In genomic region chr19:44407341-44408222, GRCm38 (mm10) we compare ENCODE assay signal across 8 mouse cellular contexts. TPM values are rescaled to one million over a fixed set of nuclear protein-coding genes. Genes with fewer than 3 reads are reported as not detected.
DNase-seq lines count a peak whose midpoint lies in the region; ATAC-seq and TF ChIP-seq lines count a peak whose summit lies in the region.

Scd1 (minus strand) TSS chr19:44407879.

- H3K9ac ChIP-seq in kidney, embryonic 15.5 days: peak within 1 kb of the TSS; percentile 43
- peak within 1 kb of the TSS; percentile 50 for H3K9ac ChIP-seq in limb, embryonic 15.5 days
- peak within 1 kb of the TSS; percentile 18; the same call in 1 of the 2 replicates for H3K9ac ChIP-seq in stomach, embryonic 14.5 days (replicated peaks; ENCODE audit: low read depth, low read length)

- H3K9me3 ChIP-seq in heart, embryonic 10.5 days: no peaks in the 10 kb centered on the region
- H3K9me3 ChIP-seq in kidney, embryonic 15.5 days (replicated peaks): no peaks in the 10 kb centered on the region
- no peaks in the 10 kb centered on the region for H3K9me3 ChIP-seq in limb, embryonic 15.5 days
- H3K9me3 ChIP-seq in stomach, embryonic 14.5 days (ENCODE audit: control insufficient read depth, low read depth, low read length): no peaks in the 10 kb centered on the region

- peak within 1 kb of the TSS; percentile 77 for H3K4me3 ChIP-seq in bone marrow macrophage, adult 2 months (ENCODE audit: insufficient read depth, low read length)
- H3K4me3 ChIP-seq in heart, embryonic 10.5 days: peak within 1 kb of the TSS; percentile 70
- peak within 1 kb of the TSS; percentile 48 for H3K4me3 ChIP-seq in kidney, embryonic 15.5 days (replicated peaks)
- peak within 1 kb of the TSS; percentile 51 for H3K4me3 ChIP-seq in limb, embryonic 15.5 days
- peak within 1 kb of the TSS; percentile 80 for H3K4me3 ChIP-seq in myocyte
- peak within 1 kb of the TSS; percentile 32 for H3K4me3 ChIP-seq in stomach, embryonic 14.5 days (ENCODE audit: low read depth, low read length)

- peaks cover 41% of the 10 kb centered on the region for H3K27me3 ChIP-seq in heart, embryonic 10.5 days (ENCODE audit: insufficient read depth, poor library complexity, severe bottlenecking)
- peaks cover 13% of the 10 kb centered on the region for H3K27me3 ChIP-seq in kidney, embryonic 15.5 days
- no peaks in the 10 kb centered on the region for H3K27me3 ChIP-seq in limb, embryonic 15.5 days
- H3K27me3 ChIP-seq in myocyte (ENCODE audit: control insufficient read depth, insufficient read depth, insufficient read length): no peaks in the 10 kb centered on the region
- H3K27me3 ChIP-seq in stomach, embryonic 14.5 days (ENCODE audit: control insufficient read depth, insufficient read depth, low read length): no peaks in the 10 kb centered on the region

- H3ac ChIP-seq in myocyte (ENCODE audit: control insufficient read depth, insufficient read length): peak within 1 kb of the TSS; percentile 50

- no peak for TF ChIP-seq CTCF in bone marrow macrophage, adult 2 months (IDR thresholded peaks at IDR 0.05; ENCODE audit: low read depth, low read length)

- H3K4me2 ChIP-seq in kidney, embryonic 15.5 days: peak within 1 kb of the TSS; percentile 87
- peak within 1 kb of the TSS; percentile 91 for H3K4me2 ChIP-seq in limb, embryonic 15.5 days
- peak within 1 kb of the TSS; percentile 91 for H3K4me2 ChIP-seq in myocyte (ENCODE audit: low read depth)
- peak within 1 kb of the TSS; percentile 69 for H3K4me2 ChIP-seq in stomach, embryonic 14.5 days (replicated peaks; ENCODE audit: low read depth, low read length)

- TF ChIP-seq POLR2A in bone marrow macrophage, adult 2 months (IDR thresholded peaks at IDR 0.05; ENCODE audit: borderline replicate concordance, low read depth, low read length): 0 out of 2 replicates have a peak, but pooled peaks have one; percentile 12
- peak; percentile 24 for TF ChIP-seq POLR2A in myocyte (IDR thresholded peaks at IDR 0.05; ENCODE audit: insufficient read length, low read depth)

- DNase-seq in CD4-positive, CD25-positive, alpha-beta regulatory T cell, adult 2 months (ENCODE audit: low read depth, low spot score): peak; percentile 26
- DNase-seq in heart, embryonic 10.5 days (ENCODE audit: low spot score): no peak

- under 1% methylated on average over 34 of the region's 35 CpGs for WGBS in heart, embryonic 10.5 days
- under 1% methylated on average over 34 of the region's 35 CpGs for WGBS in kidney, embryonic 15.5 days
- under 1% methylated on average over 32 of the region's 35 CpGs for WGBS in limb, embryonic 15.5 days
- WGBS in stomach, embryonic 14.5 days: under 1% methylated on average over 35 of the region's 35 CpGs

- H3K27ac ChIP-seq in bone marrow macrophage, adult 2 months (ENCODE audit: insufficient read depth, low read depth, low read length): peak within 1 kb of the TSS; percentile 46
- H3K27ac ChIP-seq in heart, embryonic 10.5 days: peak within 1 kb of the TSS; percentile 76
- H3K27ac ChIP-seq in kidney, embryonic 15.5 days: peak within 1 kb of the TSS; percentile 78
- peak within 1 kb of the TSS; percentile 83 for H3K27ac ChIP-seq in limb, embryonic 15.5 days
- H3K27ac ChIP-seq in stomach, embryonic 14.5 days (ENCODE audit: low read length): peak within 1 kb of the TSS; percentile 53; the same call in 1 of the 2 replicates

- peaks cover 47% of the 10 kb centered on the region for H3K79me2 ChIP-seq in myocyte (ENCODE audit: control insufficient read depth, insufficient read depth)

- peak; percentile 90 for ATAC-seq in erythroblast, adult 5-6 weeks (replicated peaks; ENCODE audit: low FRiP score, poor library complexity, severe bottlenecking)
- ATAC-seq in kidney, embryonic 15.5 days (replicated peaks; ENCODE audit: low FRiP score): peak; percentile 94
- peak; percentile 87 for ATAC-seq in limb, embryonic 15.5 days (ENCODE audit: insufficient number of reproducible peaks, low FRiP score, low TSS enrichment, low read depth)
- peak; percentile 77; the same call in 1 of the 2 replicates for ATAC-seq in stomach, embryonic 14.5 days (ENCODE audit: insufficient number of reproducible peaks, insufficient read depth, low FRiP score, low read depth)

- no peaks in the 10 kb centered on the region for H3K36me3 ChIP-seq in heart, embryonic 10.5 days
- H3K36me3 ChIP-seq in kidney, embryonic 15.5 days: no peaks in the 10 kb centered on the region
- no peaks in the 10 kb centered on the region for H3K36me3 ChIP-seq in limb, embryonic 15.5 days
- H3K36me3 ChIP-seq in myocyte (ENCODE audit: control insufficient read depth, insufficient read depth): peaks cover 35% of the 10 kb centered on the region
- no peaks in the 10 kb centered on the region for H3K36me3 ChIP-seq in stomach, embryonic 14.5 days (ENCODE audit: control insufficient read depth, insufficient read depth, low read length)

- peaks cover 20% of the 10 kb centered on the region; the same call in 1 of the 2 replicates for H3K4me1 ChIP-seq in bone marrow macrophage, adult 2 months (ENCODE audit: control insufficient read depth, insufficient read depth, low read length)
- peaks cover 24% of the 10 kb centered on the region for H3K4me1 ChIP-seq in heart, embryonic 10.5 days
- peaks cover 23% of the 10 kb centered on the region for H3K4me1 ChIP-seq in kidney, embryonic 15.5 days
- peaks cover 9% of the 10 kb centered on the region for H3K4me1 ChIP-seq in limb, embryonic 15.5 days
- no peaks in the 10 kb centered on the region for H3K4me1 ChIP-seq in stomach, embryonic 14.5 days (ENCODE audit: control insufficient read depth, insufficient read depth, low read length)

TF ChIP-seq in myocyte, 11 proteins besides CTCF, POLR2A, EP300 and RAD21:
- TF ChIP-seq SRF (IDR thresholded peaks at IDR 0.05; ENCODE audit: control insufficient read depth, insufficient read length, low read depth) (peak; percentile 48), POLR2AphosphoS2 (IDR thresholded peaks at IDR 0.05; ENCODE audit: insufficient read length, low read depth) (peak; percentile 68), USF1 (IDR thresholded peaks at IDR 0.05; ENCODE audit: low read depth) (no peak), REST (IDR thresholded peaks at IDR 0.05; ENCODE audit: insufficient read depth, insufficient read length) (no peak), MYOG (IDR thresholded peaks at IDR 0.05; ENCODE audit: control insufficient read depth in 1 of 3, insufficient read depth in 1 of 3, insufficient read length in 2 of 3, low read depth in 2 of 3) (peak in 1 of 3 experiments; percentile 26)

RNA-seq across cellular contexts. Expression of gene Scd1, which starts in this region (rescaled TPM):
- 1.1 and 2.9 TPM in 2 replicates for polyA plus RNA-seq in bone marrow macrophage, adult 2 months (2012; ENCODE audit: insufficient read depth, insufficient read length, missing spikeins)
- 10.0 and 11.3 TPM in 2 replicates for total RNA-seq in erythroblast, adult 5-6 weeks (2015; ENCODE audit: low replicate concordance)
- total RNA-seq in erythroblast, adult 5-6 weeks (2017; ENCODE audit: low replicate concordance): 9.5 and 11.2 TPM in 2 replicates
- polyA plus RNA-seq in heart, embryonic 10.5 days (2016; fragmentation: Nextera tagmentation; extraction: Ambion mirVana): 2.5 and 5.5 TPM in 2 replicates
- polyA plus RNA-seq in kidney, embryonic 15.5 days (2015; fragmentation: Nextera tagmentation; extraction: Ambion mirVana): 4.1 and 5.2 TPM in 2 replicates
- polyA plus RNA-seq in limb, embryonic 15.5 days (2015; fragmentation: Nextera tagmentation; extraction: Ambion mirVana): 5.0 and 6.5 TPM in 2 replicates
- 347 TPM for polyA plus RNA-seq in myocyte (2012; fragmentation: generic; extraction: Trizol)
- polyA plus RNA-seq in stomach, embryonic 14.5 days (2014; fragmentation: Nextera tagmentation; extraction: Ambion mirVana): 3.7 and 4.3 TPM in 2 replicates

Comparison
In these comparisons a context has a peak if more than half of its experiments do, and no peak if none do; other contexts are left out.
1. RNA of gene Scd1 (polyA plus RNA-seq): 347 TPM in myocyte (single experiment); 5.0 to 6.5 TPM in limb, embryonic 15.5 days, 2.5 to 5.5 TPM in heart, embryonic 10.5 days, 4.1 to 5.2 TPM in kidney, embryonic 15.5 days, 3.7 to 4.3 TPM in stomach, embryonic 14.5 days and 1.1 to 2.9 TPM in bone marrow macrophage, adult 2 months; every median in the first group is over 10 times any median in the second.
2. Peak in every context shown above with its lines, with median percentiles within 50 percentile points of each other: H3K27ac ChIP-seq, H3K4me3 ChIP-seq, ATAC-seq, H3K4me2 ChIP-seq and H3K9ac ChIP-seq.